Mouse (Mus musculus): ENCODE measurements around the gene Pcdh15. TPM values are rescaled to one million over a fixed set of nuclear protein-coding genes. Genes with fewer than 3 reads are reported as not detected.

Gene Pcdh15
- total and polyA plus RNA-seq, 2 experiments from 2014 or later: 0.27 to 0.46 TPM

DNA sequence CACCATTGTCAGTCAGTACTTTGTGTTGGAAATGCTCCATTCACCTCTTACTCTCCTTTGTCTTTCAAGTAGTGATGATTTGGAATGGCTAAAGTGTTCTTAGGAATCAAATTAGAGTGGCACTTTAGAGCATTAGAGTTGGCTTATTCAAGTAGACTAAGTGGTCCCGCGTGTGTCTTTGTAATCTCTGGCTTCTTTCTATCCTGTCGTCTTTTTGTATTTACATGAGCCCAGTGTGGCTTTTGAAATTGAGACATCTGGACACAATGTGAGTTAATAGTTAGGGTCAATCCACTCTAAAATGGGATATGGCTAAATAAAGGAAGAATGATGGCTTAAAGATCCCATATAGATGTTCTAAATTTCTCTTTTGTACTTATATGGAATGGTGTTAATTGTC lies 800.0 kb downstream of the Pcdh15 start:
- no peak for DNase-seq (ENCODE audit: low spot score)
- H3K4me1 ChIP-seq (ENCODE audit: control insufficient read depth, insufficient read depth): no peaks in the 10 kb centered on the region
- no peak for ATAC-seq (ENCODE audit: insufficient read depth, low read depth)
- H3K27ac ChIP-seq (ENCODE audit: low read depth): no peak overlapping the region
- WGBS: 75% methylated on average over 3 of the region's 3 CpGs
- no peak overlapping the region for H3K4me2 ChIP-seq (ENCODE audit: low read depth, low read length)
- no peaks in the 10 kb centered on the region for H3K9me3 ChIP-seq (replicated peaks; ENCODE audit: control insufficient read depth, low read length)
- TF ChIP-seq CTCF (IDR thresholded peaks at IDR 0.05; ENCODE audit: low read depth): no peak
- no peak for TF ChIP-seq EP300 (IDR thresholded peaks at IDR 0.05; ENCODE audit: low read depth)
- H3K27me3 ChIP-seq (ENCODE audit: control insufficient read depth, insufficient read depth, low read length): no peaks in the 10 kb centered on the region
- H3K9ac ChIP-seq (replicated peaks; ENCODE audit: low read depth, low read length): no peak overlapping the region
- no peaks in the 10 kb centered on the region for H3K36me3 ChIP-seq (replicated peaks; ENCODE audit: control insufficient read depth, insufficient read depth, low read length)
- no peak overlapping the region for H3K4me3 ChIP-seq (ENCODE audit: low read depth, low read length)

DNA sequence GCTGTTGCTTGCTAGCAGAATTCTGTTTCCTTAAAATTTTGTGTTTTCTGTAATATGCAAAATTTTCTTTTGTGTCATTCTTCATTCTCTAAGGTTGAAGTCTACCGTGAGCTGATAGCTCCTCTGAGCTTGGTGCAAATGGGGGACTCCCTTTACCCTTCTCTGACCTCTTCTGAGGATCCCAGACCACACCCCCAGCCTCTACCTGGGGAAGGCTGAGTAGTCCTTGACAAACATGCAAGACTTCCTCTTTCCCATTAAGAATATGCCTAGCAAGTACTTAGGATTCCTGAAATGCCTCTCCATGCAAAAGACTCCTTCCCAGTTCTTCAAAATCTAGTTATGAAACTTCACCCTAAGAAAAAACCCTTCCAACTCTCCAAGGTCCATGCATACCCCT lies 808.5 kb downstream of the Pcdh15 start:
- Histone ChIP-seq H3K4me2 (ENCODE audit: low read depth, low read length) (no peak overlapping the region), H3K36me3 (replicated peaks; ENCODE audit: control insufficient read depth, insufficient read depth, low read length) (no peaks in the 10 kb centered on the region), H3K9ac (replicated peaks; ENCODE audit: low read depth, low read length) (no peak overlapping the region), H3K4me3 (ENCODE audit: low read depth, low read length) (no peak overlapping the region), H3K9me3 (replicated peaks; ENCODE audit: control insufficient read depth, low read length) (no peaks in the 10 kb centered on the region), H3K27ac (ENCODE audit: low read depth) (no peak overlapping the region), H3K4me1 (ENCODE audit: control insufficient read depth, insufficient read depth) (no peaks in the 10 kb centered on the region), H3K27me3 (ENCODE audit: control insufficient read depth, insufficient read depth, low read length) (no peaks in the 10 kb centered on the region)
- ATAC-seq (ENCODE audit: insufficient read depth, low read depth): no peak
- 55% methylated on average over 1 of the region's 1 CpGs for WGBS
- DNase-seq (ENCODE audit: low spot score): no peak
- TF ChIP-seq EP300 (IDR thresholded peaks at IDR 0.05; ENCODE audit: low read depth) (no peak), CTCF (IDR thresholded peaks at IDR 0.05; ENCODE audit: low read depth) (no peak)

DNA sequence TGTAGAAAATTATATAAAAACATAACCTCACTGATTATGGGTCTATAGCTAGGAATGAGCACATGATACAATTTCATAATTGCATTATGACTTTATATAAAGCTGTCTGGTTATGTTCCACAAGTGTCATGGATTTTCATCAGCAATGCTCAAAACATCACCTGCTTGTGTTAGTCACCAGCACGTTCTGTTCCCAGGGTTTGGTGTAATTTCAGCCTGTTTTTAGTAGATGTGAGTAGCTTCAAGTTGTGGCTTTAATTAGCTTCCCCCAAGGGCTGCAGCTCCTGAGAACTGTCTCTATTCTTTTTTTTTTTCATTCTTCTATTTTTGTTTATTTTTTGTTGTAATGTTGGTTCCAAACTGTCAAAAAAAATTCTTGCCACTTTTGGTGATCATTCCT lies 809.4 kb downstream of the Pcdh15 start:
- H3K9me3 ChIP-seq (replicated peaks; ENCODE audit: control insufficient read depth, low read length): no peaks in the 10 kb centered on the region
- H3K36me3 ChIP-seq (replicated peaks; ENCODE audit: control insufficient read depth, insufficient read depth, low read length): no peaks in the 10 kb centered on the region
- no peak overlapping the region for H3K9ac ChIP-seq (replicated peaks; ENCODE audit: low read depth, low read length)
- no peaks in the 10 kb centered on the region for H3K27me3 ChIP-seq (ENCODE audit: control insufficient read depth, insufficient read depth, low read length)
- H3K27ac ChIP-seq (ENCODE audit: low read depth): no peak overlapping the region
- WGBS: 46% methylated on average over 1 of the region's 1 CpGs
- no peak overlapping the region for H3K4me3 ChIP-seq (ENCODE audit: low read depth, low read length)
- H3K4me2 ChIP-seq (ENCODE audit: low read depth, low read length): no peak overlapping the region
- ATAC-seq (ENCODE audit: insufficient read depth, low read depth): no peak
- H3K4me1 ChIP-seq (ENCODE audit: control insufficient read depth, insufficient read depth): no peaks in the 10 kb centered on the region
- no peak for TF ChIP-seq EP300 (IDR thresholded peaks at IDR 0.05; ENCODE audit: low read depth)
- no peak for DNase-seq (ENCODE audit: low spot score)

DNA sequence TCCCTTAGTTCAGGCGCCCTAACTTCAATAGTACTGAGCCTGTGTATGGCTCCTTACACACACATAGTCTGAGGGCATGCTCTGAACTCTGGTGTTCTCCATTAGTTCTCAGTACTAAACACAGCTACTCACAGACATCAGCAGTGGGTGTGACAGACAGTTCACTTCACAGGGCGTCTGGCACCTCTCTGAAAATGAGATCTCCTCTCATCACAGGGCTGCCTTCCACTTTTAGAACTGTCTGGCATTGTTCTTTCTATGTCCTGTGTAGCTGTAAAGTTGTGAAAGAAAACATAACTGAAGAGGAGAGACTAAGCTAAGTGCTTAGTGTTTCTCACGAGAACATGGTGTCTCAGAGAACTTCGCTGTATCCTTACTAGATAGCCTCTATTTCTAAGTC lies 816.0 kb downstream of the Pcdh15 start:
- DNase-seq (ENCODE audit: low spot score) (no peak), ATAC-seq (ENCODE audit: insufficient read depth, low read depth) (no peak)
- WGBS: 51% methylated on average over 4 of the region's 4 CpGs
- TF ChIP-seq CTCF (IDR thresholded peaks at IDR 0.05; ENCODE audit: low read depth) (no peak), EP300 (IDR thresholded peaks at IDR 0.05; ENCODE audit: low read depth) (no peak)
- Histone ChIP-seq H3K9ac (replicated peaks; ENCODE audit: low read depth, low read length) (no peak overlapping the region), H3K27me3 (ENCODE audit: control insufficient read depth, insufficient read depth, low read length) (no peaks in the 10 kb centered on the region), H3K36me3 (replicated peaks; ENCODE audit: control insufficient read depth, insufficient read depth, low read length) (no peaks in the 10 kb centered on the region), H3K4me1 (ENCODE audit: control insufficient read depth, insufficient read depth) (no peaks in the 10 kb centered on the region), H3K4me3 (ENCODE audit: low read depth, low read length) (no peak overlapping the region), H3K4me2 (ENCODE audit: low read depth, low read length) (no peak overlapping the region), H3K27ac (ENCODE audit: low read depth) (no peak overlapping the region), H3K9me3 (replicated peaks; ENCODE audit: control insufficient read depth, low read length) (no peaks in the 10 kb centered on the region)

DNA sequence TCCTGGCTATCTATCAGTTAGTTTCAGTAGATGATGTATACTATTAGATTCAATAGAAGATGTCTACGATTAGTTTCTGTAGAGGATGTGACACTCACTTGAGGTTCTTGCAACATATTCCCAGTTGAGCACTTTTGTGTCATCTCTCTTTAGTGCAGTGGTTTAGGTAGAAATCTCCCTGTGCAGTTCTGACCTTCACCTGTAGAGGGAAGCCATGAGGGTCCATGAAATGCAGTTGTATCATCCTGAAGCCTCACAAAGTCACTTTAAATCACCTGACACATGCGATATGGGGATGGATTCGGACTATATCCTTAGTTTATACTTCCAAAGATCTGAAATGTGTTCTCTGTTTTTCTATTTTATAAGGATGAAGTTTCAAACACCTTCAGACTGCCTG lies 822.4 kb downstream of the Pcdh15 start:
- H3K36me3 ChIP-seq (replicated peaks; ENCODE audit: control insufficient read depth, insufficient read depth, low read length): no peaks in the 10 kb centered on the region
- ATAC-seq (ENCODE audit: insufficient read depth, low read depth) (no peak), DNase-seq (ENCODE audit: low spot score) (no peak)
- TF ChIP-seq CTCF (IDR thresholded peaks at IDR 0.05; ENCODE audit: low read depth) (peak; percentile 57), EP300 (IDR thresholded peaks at IDR 0.05; ENCODE audit: low read depth) (no peak)
- H3K9ac ChIP-seq (replicated peaks; ENCODE audit: low read depth, low read length): no peak overlapping the region
- H3K9me3 ChIP-seq (replicated peaks; ENCODE audit: control insufficient read depth, low read length): no peaks in the 10 kb centered on the region
- 54% methylated on average over 3 of the region's 3 CpGs for WGBS
- no peaks in the 10 kb centered on the region for H3K4me1 ChIP-seq (ENCODE audit: control insufficient read depth, insufficient read depth)
- H3K4me2 ChIP-seq (ENCODE audit: low read depth, low read length): no peak overlapping the region
- H3K27me3 ChIP-seq (ENCODE audit: control insufficient read depth, insufficient read depth, low read length): no peaks in the 10 kb centered on the region
- no peak overlapping the region for H3K4me3 ChIP-seq (ENCODE audit: low read depth, low read length)
- no peak overlapping the region for H3K27ac ChIP-seq (ENCODE audit: low read depth)

DNA sequence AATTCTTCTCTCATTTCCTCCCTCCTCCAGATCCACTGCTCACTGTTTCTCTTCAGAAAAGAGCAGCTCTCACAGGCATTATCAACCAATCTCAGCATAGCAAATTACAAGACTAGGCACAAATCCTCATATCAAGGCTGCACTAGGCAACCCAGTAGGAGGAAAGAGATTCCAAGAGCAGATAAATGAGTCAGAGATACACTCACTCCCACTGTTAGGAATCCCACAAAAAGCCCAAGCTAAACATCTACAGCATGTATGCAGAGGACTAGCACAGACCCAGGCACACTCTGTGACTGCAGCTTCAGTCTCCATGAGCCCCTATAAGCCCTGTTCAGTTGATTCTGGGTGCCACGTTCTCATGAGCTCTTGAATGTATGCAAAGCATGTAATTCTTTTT lies 829.5 kb downstream of the Pcdh15 start:
- Histone ChIP-seq H3K27me3 (ENCODE audit: control insufficient read depth, insufficient read depth, low read length) (no peaks in the 10 kb centered on the region), H3K4me3 (ENCODE audit: low read depth, low read length) (no peak overlapping the region), H3K4me2 (ENCODE audit: low read depth, low read length) (no peak overlapping the region), H3K27ac (ENCODE audit: low read depth) (no peak overlapping the region), H3K36me3 (replicated peaks; ENCODE audit: control insufficient read depth, insufficient read depth, low read length) (no peaks in the 10 kb centered on the region), H3K9me3 (replicated peaks; ENCODE audit: control insufficient read depth, low read length) (no peaks in the 10 kb centered on the region), H3K4me1 (ENCODE audit: control insufficient read depth, insufficient read depth) (no peaks in the 10 kb centered on the region), H3K9ac (replicated peaks; ENCODE audit: low read depth, low read length) (no peak overlapping the region)
- ATAC-seq (ENCODE audit: insufficient read depth, low read depth) (no peak), DNase-seq (ENCODE audit: low spot score) (no peak)
- WGBS: 74% methylated on average over 1 of the region's 1 CpGs
- no peak for TF ChIP-seq CTCF (IDR thresholded peaks at IDR 0.05; ENCODE audit: low read depth)
- TF ChIP-seq EP300 (IDR thresholded peaks at IDR 0.05; ENCODE audit: low read depth): no peak
